Mouse (Mus musculus): Measurements from ENCODE around the gene Man2a1.

The Man2a1 gene

DNA sequence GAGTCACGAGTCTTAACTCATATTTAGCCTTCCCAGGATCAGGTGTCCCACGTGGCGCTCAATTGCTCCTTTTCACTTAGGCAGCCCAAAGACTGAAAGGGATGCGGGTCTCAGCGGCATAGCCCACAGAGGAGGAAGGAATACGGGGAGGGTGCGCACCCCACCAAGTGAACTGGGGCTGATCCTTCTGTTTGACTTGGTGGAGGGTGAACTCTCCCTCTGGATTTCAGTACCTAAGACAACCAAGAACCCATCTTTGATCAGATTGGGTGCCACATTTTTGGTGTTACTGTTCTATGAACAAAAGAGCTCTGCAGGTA lies 202.4 kb downstream of the Man2a1 start:
- no peak for DNase-seq (ENCODE audit: low read depth, low spot score)

Data from ES-CJ7 (cell line).